Mouse (Mus musculus): ENCODE results near the gene Dapk2.

The Dapk2 gene

GRCm38 (mm10) chr9:66142265-66142664 lies 15.8 kb upstream of the Dapk2 start:
- DNase-seq (ENCODE audit: low read depth) = no peak

GRCm38 (mm10) chr9:66144248-66144647 lies 13.8 kb upstream of the Dapk2 start:
- peak; percentile 44 for DNase-seq (ENCODE audit: low read depth)

GRCm38 (mm10) chr9:66146141-66146540 lies 11.9 kb upstream of the Dapk2 start:
- no peak for DNase-seq (ENCODE audit: low read depth)

GRCm38 (mm10) chr9:66152011-66152410 lies 6.0 kb upstream of the Dapk2 start:
- no peak for DNase-seq (ENCODE audit: low read depth)

DNA sequence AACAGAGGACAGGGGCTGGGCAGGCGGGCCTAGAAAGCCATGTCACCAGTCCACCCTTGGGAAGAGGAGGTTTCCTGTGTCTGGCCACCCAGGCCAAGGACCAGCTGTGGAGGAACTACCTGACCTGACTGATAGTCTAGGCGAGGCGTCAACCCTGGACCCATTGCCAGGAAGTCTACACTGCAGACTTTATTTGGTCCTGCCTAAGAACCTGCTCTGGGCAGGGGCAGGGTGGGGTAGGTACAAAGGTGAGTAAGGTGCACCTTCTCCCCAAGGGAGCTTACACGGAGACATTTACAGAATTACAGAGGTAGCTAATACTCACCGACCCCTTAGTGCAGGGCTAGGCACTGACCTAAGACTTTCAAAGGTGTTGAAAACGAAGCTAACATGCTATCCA lies 4.4 kb upstream of the Dapk2 start:
- no peak for DNase-seq (ENCODE audit: low read depth)

DNA sequence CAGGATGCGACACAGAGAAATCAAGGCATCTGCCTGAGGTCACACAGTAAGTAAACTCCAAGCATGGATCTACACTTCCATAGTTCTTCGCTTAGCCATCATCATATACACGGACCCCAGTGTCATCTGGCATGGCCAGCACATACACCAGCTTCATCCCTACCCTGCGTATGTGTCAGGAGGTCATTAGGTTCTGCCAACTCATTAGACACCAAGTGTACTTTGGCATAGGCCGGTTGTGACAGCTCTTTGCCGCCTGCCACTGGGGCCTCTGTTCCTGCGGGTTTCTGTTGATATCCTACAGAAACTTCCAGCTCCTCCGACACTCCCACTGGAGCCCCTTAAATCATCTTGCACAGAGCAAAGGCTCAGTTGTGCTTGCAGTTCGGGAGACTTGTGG lies 4.0 kb upstream of the Dapk2 start:
- DNase-seq (ENCODE audit: low read depth) = no peak

DNA sequence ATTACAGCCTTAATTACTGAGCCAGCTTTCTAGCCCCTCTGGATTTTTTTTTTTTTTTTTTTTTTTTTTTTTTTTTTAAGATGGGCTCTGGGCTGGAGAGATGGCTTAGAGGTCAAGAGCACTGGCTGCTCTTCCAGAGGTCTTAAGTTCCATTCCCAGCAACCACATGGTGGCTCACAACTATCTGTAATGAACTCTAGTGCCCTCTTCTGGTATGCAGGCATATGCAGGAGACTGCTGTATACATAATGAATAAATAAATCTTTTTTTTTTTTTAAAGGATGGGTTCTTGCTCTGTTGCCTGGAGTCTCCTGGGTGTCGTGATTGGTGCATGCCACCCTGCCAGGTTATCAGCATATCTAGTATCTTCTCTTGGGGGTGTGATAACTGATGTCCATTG lies 2.5 kb upstream of the Dapk2 start:
- DNase-seq (ENCODE audit: low read depth) = no peak

- no peak for DNase-seq (ENCODE audit: low read depth)
These were observed 935 bp downstream of the Dapk2 start for GRCm38 (mm10) chr9:66158885-66159430.

GRCm38 (mm10) chr9:66160155-66160554 lies 2.1 kb downstream of the Dapk2 start:
- no peak for DNase-seq (ENCODE audit: low read depth)

GRCm38 (mm10) chr9:66162995-66163394 lies 5.0 kb downstream of the Dapk2 start:
- DNase-seq (ENCODE audit: low read depth) = no peak

DNA sequence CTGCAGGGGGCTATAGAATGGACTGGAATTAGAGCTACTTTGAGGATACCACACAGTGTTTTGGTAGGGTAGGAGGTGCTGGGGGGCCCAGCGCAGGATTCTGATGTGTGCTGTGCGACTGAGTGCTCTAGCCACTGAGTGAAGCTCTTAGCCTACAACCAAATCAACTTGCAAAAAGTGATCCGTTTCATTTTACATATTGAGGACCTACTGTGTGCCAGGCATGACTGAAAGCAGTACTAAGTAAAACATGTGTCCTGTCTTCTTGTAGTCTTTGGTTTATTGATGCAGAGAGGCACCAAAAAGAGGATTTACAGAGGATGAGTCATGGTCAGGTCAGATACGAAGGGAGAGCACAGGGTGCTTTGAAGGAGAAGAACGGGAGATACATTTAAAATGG lies 9.2 kb downstream of the Dapk2 start:
- DNase-seq (ENCODE audit: low read depth) = no peak

- DNase-seq (ENCODE audit: low read depth) = no peak
These were observed 10.2 kb downstream of the Dapk2 start for GRCm38 (mm10) chr9:66168233-66168632.

DNA sequence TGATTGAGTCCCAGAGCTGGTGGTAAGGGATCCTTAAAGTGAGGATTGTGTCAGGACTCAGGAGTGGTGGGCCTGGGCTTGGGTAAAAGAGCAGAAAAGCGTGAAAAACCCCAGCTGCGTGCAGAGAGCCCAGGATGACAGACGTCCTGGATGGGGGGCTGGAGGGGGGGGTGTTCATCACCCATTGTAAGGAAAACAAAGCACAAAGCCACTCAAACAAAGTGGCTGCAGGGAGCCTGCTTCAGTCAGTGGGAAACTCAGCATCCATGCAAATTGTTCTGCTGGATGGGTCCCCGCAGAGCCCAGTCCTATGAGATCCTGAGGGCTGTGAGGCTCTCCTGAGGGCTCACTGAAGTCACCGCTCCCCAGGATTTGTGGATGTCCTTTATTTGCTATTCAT lies 12.5 kb downstream of the Dapk2 start:
- no peak for DNase-seq (ENCODE audit: low read depth)

DNA sequence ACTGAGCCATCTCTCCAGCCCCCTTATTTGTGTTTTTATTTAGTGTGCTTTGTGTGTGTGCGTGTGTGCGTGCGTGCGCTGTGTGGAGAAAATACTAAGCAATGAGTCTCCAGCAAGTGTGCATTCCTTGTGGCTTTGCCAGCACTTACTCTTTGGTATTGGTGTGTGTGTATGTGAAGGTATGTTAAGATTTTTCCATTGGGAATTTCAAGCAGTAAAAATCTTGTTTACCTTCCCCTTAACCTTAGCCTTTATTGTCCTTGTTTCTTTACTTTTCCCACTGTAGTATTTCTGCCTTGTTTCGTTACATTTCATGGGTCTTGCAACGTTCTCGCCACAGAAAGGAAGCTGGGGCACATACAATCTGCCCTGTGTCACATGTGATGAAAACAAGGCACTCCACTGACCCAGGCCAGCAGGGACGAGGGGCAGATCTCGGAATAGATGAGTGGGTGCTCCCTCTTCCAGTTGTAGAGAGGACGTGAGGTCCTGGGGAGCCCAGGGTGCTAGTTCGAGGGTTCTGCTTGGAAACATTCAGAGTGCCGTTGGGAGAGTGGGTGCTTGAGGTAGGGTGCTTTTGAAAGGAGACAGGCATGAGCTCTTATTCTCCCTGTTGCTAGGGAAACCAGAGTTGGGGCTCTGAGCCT lies 13.4 kb downstream of the Dapk2 start:
- no peak for DNase-seq (ENCODE audit: low read depth)

DNA sequence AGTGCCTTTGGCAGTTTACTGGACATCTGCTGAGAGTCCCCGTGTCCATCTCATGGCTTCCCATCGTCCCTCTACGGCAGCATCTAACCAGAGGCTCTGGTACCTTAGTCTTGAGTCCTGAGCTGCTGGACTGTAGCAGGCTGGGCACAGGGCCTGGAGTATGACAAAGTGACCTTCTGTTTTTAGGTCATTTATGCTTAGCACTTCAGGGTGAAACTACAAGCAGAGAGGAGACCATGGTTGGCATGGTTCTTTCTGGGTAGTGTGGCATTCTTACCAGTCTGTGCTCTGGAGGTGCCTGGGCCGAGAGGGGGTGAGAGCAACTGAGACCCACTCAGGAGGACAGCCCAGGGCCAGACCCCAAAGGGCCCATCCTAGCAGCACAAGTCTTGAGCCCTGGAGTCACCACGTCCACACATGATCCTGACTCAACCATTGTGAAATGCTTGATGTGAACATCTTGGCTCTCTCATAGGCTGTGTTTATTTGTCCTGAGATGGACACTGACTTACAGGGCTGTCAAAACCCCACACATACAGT lies 15.4 kb downstream of the Dapk2 start:
- no peak for DNase-seq (ENCODE audit: low read depth)

- DNase-seq (ENCODE audit: low read depth) = no peak
These were observed 17.0 kb downstream of the Dapk2 start for GRCm38 (mm10) chr9:66174985-66175384.

GRCm38 (mm10) chr9:66177975-66178374 lies 20.0 kb downstream of the Dapk2 start:
- DNase-seq (ENCODE audit: low read depth) = no peak

DNA sequence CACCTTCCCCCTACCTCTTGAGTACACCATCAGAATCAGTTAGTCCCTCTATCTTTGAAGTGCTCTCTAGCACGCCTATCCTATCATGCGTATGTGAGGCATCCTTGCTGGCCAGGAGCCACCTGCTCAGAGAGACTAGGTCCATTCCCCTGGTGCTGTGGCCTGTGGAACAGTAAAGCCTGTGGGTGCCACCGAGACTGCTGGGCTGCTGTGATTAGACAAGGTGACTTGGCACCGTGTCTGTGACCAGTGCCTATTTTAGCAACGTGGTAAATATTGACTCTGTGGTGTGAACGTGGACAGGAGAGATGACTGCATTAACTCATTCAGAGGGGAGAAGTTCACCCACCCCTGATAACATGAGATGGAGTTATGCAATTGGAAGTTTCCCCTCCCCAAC lies 21.8 kb downstream of the Dapk2 start:
- DNase-seq (ENCODE audit: low read depth) = no peak

DNA sequence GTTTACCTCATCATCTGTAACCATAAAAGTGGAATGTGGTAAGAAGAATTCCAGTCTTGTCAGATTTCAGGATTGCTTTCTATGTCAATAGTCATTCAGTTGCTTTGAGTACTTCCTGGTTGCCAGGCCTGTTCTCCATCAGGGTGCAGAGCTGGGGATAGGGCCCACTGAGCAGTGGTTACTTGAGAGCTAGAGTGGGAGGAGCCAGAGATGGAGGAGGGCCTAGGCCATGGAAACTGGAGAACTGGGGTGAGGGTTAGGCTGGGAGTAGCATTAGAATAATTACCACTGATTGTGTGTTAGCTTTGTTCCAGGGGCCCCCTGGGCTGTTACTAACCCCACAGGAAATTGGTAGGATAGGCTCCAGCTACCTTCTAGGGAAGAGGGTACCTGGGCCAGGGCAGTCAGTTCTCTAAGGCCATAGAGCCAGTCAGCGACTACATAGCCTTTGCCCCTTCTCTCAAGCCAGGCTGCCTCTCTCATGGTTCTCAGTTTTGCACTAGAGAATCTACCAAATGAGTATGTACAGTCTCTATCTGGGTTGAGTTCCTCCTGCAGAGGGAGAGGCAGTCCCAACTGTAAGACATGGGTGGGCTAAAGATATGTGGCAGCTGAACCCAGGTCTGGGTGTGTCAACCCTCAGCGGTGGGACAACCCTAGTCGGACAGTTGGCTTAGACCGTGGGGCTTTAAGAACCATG lies 23.3 kb downstream of the Dapk2 start:
- no peak for DNase-seq (ENCODE audit: low read depth)

- no peak for DNase-seq (ENCODE audit: low read depth)
These were observed 24.0 kb downstream of the Dapk2 start for GRCm38 (mm10) chr9:66181826-66182678.

DNA sequence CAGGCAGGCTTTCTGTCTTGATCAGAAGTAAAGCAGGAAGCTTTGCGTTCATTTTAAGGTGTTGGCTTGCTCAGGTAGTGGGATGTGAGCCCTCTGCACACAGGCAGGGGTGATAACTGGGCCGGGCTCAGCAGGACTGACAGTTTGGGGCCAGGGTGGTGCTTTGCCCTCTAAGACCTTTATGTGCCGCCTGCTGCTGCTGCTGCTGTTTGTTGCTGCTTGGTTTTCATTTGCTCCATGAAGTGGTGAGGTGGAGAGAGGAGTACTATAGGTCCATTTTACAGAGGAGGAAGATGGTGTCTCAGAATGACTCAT lies 24.6 kb downstream of the Dapk2 start:
- DNase-seq (ENCODE audit: low read depth) = no peak

DNA sequence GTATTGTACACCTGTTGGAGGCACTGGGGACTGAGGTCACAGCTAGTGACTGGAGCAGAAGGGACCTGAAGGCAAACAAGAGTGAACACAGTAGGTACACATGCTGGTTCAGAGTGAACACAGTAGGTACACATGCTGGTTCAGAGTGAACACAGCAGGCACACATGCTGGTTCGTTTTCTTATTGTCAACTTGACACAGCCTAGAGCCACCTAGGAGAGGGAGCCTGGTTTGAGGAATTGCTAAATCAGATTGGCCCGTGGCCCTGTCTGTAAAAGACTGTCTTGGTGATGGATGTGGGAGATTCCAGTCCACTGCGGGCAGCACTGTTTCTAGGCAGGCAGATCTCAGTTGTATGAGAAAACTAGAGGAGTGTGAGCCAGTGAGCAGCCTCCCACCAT lies 25.0 kb downstream of the Dapk2 start:
- no peak for DNase-seq (ENCODE audit: low read depth)

DNA sequence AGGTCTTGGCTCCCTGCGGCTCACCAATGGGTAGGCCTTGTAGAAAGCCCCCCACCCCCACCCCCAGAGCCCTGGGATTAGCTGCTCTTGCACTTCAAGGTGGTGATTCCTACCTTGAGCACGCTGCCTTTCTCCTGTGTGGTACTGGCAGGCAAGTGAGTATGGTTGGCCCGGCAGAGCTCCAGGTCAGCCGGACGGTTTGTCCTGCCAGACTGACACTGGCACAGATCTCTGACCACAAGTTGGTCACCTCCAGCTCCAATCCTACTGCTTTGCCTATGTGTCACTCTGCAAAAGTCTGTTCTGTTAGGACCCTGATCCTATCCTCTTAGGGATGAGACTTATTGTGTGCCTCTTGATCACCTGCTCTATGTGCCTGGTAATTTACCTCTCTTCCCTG lies 26.5 kb downstream of the Dapk2 start:
- no peak for DNase-seq (ENCODE audit: low read depth)

All from fibroblast of lung, adult 2 months (primary cell).